Mouse (Mus musculus) spleen, adult 2 months (tissue): ENCODE measurements at regions not wholly inside any gene's neighbourhood (a gene's known extent, or its start where the extent isn't known, plus 50 kb on each side); places are given as distances from the start of the nearest gene placed in this dataset.

Source experiments
- DNase-seq, 2 experiments: peaks; one replicate each; pipeline versions ENCODE4 v3.0.0 to v3.0.0-alpha.2; 2012 to 2021; ENCODE audit warnings: low spot score in 2 of 2, low read depth in 1 of 2
- H3K27ac ChIP-seq: fragments of 200-500 bp; 2 replicates; pipeline ENCODE4 v1.5.1; 2012; ENCODE audit warnings: low read length, inconsistent platforms; ENCODE audit not compliant: insufficient read depth
- H3K27me3 ChIP-seq: fragments of 200-500 bp; 2 replicates; pipeline ENCODE4 v1.6.1; 2012; ENCODE audit warnings: mild to moderate bottlenecking, moderate library complexity, low read length, inconsistent platforms; ENCODE audit not compliant: control insufficient read depth, insufficient read depth
- H3K36me3 ChIP-seq: fragments of 200-500 bp; 2 replicates; pipeline ENCODE4 v1.6.1; 2012; ENCODE audit warnings: mild to moderate bottlenecking, low read length, inconsistent platforms; ENCODE audit not compliant: control insufficient read depth, insufficient read depth
- H3K4me1 ChIP-seq: fragments of 200-500 bp; 2 replicates; pipeline ENCODE4 v1.6.1; 2011; ENCODE audit warnings: inconsistent platforms; ENCODE audit not compliant: control insufficient read depth, insufficient read depth, insufficient read length
- H3K4me3 ChIP-seq: fragments of 200-500 bp; 2 replicates; pipeline ENCODE4 v1.5.1; 2011; ENCODE audit warnings: mild to moderate bottlenecking, inconsistent platforms; ENCODE audit not compliant: insufficient read depth, insufficient read length; ENCODE audit errors: extremely low read depth
- CTCF ChIP-seq: fragments of 200-500 bp; IDR thresholded peaks from 2 replicates; pipeline ENCODE4 v1.5.1; 2011; ENCODE audit warnings: mild to moderate bottlenecking, inconsistent platforms; ENCODE audit not compliant: insufficient read depth, insufficient read length, insufficient replicate concordance; ENCODE audit errors: extremely low read depth
- POLR2A ChIP-seq: fragments of 200-500 bp; IDR thresholded peaks from 2 replicates; pipeline ENCODE4 v1.6.1; 2011; ENCODE audit warnings: low read depth, low read length, inconsistent platforms
- WGBS: fragments of 180-500 bp; shearing (Covaris S2); methylation state at CpG from one replicate; pipeline ENCODE4 v1.1.7; 2018; 5-methylcytosine and 5-hydroxymethylcytosine counted together

- Histone ChIP-seq H3K4me3 (no peak overlapping the region), H3K4me1 (peaks cover 2% of the 10 kb centered on the region; the same call in 1 of the 2 replicates), H3K36me3 (no peaks in the 10 kb centered on the region), H3K27ac (peak overlapping the region; percentile 63), H3K27me3 (no peaks in the 10 kb centered on the region)
- peak; percentile 60 to 65 for DNase-seq
- WGBS = 71% methylated on average over 13 of the region's 13 CpGs
- peak; percentile 44; the same call in 1 of the 2 replicates for TF ChIP-seq CTCF
- TF ChIP-seq POLR2A = no peak
These were observed 108.4 kb upstream of the Spata13 start for GRCm38 (mm10) chr14:60525284-60525962.

- Histone ChIP-seq H3K4me3 (no peak overlapping the region), H3K4me1 (peaks cover 2% of the 10 kb centered on the region; the same call in 1 of the 2 replicates), H3K27me3 (no peaks in the 10 kb centered on the region), H3K36me3 (no peaks in the 10 kb centered on the region), H3K27ac (no peak overlapping the region)
- 76% methylated on average over 3 of the region's 3 CpGs for WGBS
- DNase-seq = no peak
- TF ChIP-seq POLR2A (no peak), CTCF (no peak)
These were observed 107.8 kb upstream of the Spata13 start for GRCm38 (mm10) chr14:60525979-60526378.

- WGBS = 77% methylated on average over 10 of the region's 10 CpGs
- Histone ChIP-seq H3K36me3 (no peaks in the 10 kb centered on the region), H3K27me3 (no peaks in the 10 kb centered on the region), H3K4me1 (peaks cover 2% of the 10 kb centered on the region; the same call in 1 of the 2 replicates), H3K4me3 (no peak overlapping the region), H3K27ac (no peak overlapping the region)
- no peak for DNase-seq
- TF ChIP-seq CTCF (no peak), POLR2A (no peak)
These were observed 107.0 kb upstream of the Spata13 start for GRCm38 (mm10) chr14:60526832-60527231.

DNA sequence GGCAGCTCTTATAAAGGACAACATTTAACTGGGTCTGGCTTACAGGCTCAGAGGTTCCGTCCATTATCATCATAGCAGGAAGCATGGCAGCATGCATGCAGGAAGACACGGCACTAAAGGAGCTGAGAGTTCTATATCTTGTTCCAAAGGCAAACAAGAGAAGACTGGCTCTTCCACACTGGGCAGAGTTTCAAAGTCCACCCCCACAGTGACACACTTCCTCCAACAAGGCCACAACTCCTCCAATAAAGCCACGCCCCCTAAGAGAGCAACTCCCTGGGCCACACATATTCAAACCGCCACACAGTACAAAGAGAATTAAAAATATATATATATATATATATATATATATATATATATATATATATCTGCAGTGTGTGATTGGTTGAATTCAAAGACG, 105.8 kb upstream of the Spata13 start:
- Histone ChIP-seq H3K36me3 (no peaks in the 10 kb centered on the region), H3K4me3 (no peak overlapping the region), H3K4me1 (peaks cover 2% of the 10 kb centered on the region; the same call in 1 of the 2 replicates), H3K27me3 (no peaks in the 10 kb centered on the region), H3K27ac (no peak overlapping the region)
- TF ChIP-seq POLR2A = no peak
- no peak for TF ChIP-seq CTCF
- WGBS = 78% methylated on average over 5 of the region's 5 CpGs
- no peak for DNase-seq

- no peak overlapping the region for H3K27ac ChIP-seq
- H3K27me3 ChIP-seq = no peaks in the 10 kb centered on the region
- no peaks in the 10 kb centered on the region for H3K36me3 ChIP-seq
- H3K4me1 ChIP-seq = peaks cover 2% of the 10 kb centered on the region; the same call in 1 of the 2 replicates
- no peak for DNase-seq
- TF ChIP-seq POLR2A (no peak), CTCF (no peak)
- 78% methylated on average over 7 of the region's 7 CpGs for WGBS
- H3K4me3 ChIP-seq = no peak overlapping the region
These were observed 105.3 kb upstream of the Spata13 start for GRCm38 (mm10) chr14:60528520-60528919.

DNA sequence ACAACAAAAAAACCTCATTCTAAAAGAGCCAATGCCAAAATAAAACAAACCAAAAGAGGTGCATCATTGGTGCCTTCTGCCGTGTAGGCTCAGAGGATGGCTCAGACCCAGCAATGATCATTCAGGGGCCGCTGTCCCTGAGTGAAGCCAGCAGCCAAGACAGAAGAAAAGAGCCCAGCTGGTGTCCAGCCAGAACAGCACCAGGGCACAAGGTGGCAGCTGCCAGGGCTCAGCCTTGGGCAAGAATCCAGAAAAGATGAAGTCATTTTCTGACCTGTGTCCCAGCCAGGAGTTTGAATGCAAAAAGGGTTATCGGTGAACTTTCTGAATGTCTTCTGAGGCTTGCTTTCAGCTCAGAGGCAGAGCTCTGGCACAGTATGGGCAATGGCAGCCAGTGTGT, 104.8 kb upstream of the Spata13 start:
- no peak for TF ChIP-seq POLR2A
- no peak for TF ChIP-seq CTCF
- 72% methylated on average over 3 of the region's 3 CpGs for WGBS
- no peaks in the 10 kb centered on the region for H3K36me3 ChIP-seq
- peaks cover 2% of the 10 kb centered on the region; the same call in 1 of the 2 replicates for H3K4me1 ChIP-seq
- DNase-seq = no peak
- no peaks in the 10 kb centered on the region for H3K27me3 ChIP-seq
- H3K27ac ChIP-seq = peak overlapping the region; percentile 49
- H3K4me3 ChIP-seq = no peak overlapping the region

DNA sequence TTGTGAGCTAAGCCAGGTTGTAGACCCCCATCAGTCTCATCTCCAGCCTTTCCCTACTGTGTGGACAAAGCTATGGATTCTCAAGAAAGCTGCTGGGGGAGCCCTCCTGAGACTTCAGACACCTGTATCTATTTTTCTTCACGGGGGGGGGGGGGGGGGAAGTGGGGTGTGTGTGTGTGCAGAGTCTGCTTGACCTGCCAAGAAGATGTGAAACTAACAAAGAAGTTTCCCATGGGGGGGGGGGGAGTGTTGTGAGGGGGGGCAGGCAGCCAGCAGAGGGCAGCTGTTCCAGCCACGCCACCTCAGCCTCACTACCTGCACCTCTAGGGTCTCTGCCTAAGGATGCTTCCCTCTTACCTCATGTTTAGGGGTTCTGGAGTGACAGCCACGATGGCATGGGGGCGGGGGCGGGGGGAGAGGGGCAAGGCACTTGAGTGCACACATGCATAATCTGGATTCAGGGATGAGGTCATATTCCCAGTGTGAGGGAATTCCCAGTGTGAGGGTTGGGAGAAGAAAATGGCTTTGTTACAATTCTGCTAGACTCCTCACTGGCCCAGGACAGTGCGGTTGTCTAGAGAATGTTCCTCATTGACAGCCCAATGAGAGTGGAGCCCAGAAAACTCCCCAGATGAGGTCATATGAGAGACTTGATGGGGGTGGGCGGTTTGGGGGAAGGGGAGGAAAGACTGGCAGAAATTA, 104.0 kb upstream of the Spata13 start:
- peak in 1 of 2 experiments; percentile 11 for DNase-seq
- H3K27me3 ChIP-seq = no peaks in the 10 kb centered on the region
- WGBS = 54% methylated on average over 7 of the region's 7 CpGs
- H3K36me3 ChIP-seq = no peaks in the 10 kb centered on the region
- peaks cover 2% of the 10 kb centered on the region; the same call in 1 of the 2 replicates for H3K4me1 ChIP-seq
- TF ChIP-seq POLR2A (no peak), CTCF (no peak)
- H3K27ac ChIP-seq = peak overlapping the region; percentile 49; the same call in 1 of the 2 replicates
- H3K4me3 ChIP-seq = no peak overlapping the region
